Mouse (Mus musculus) neural tube, embryonic 12.5 days (tissue): ENCODE data around the gene Pvr. TPM values are rescaled to one million over a fixed set of nuclear protein-coding genes. Genes with fewer than 3 reads are reported as not detected.

ENCODE experiments used
- ATAC-seq: fragments of 200-750 bp; cut with Nextera tagmentation; 2 replicates; pipeline ENCODE4 v1.8.0; 2017; ENCODE audit warnings: low read depth, mild to moderate bottlenecking, moderate TSS enrichment, moderate library complexity; ENCODE audit not compliant: low FRiP score
- H3K27ac ChIP-seq: fragments of 300-500 bp; sonication (generic); 2 replicates; pipeline ENCODE4 v1.5.1; 2016
- H3K27me3 ChIP-seq: fragments of 300-500 bp; sonication (generic); replicated peaks from 2 replicates; pipeline ENCODE4 v1.6.1; 2016; ENCODE audit warnings: mild to moderate bottlenecking
- H3K36me3 ChIP-seq: fragments of 300-500 bp; sonication (generic); 2 replicates; pipeline ENCODE4 v1.6.1; 2016; ENCODE audit warnings: mild to moderate bottlenecking
- H3K4me1 ChIP-seq: fragments of 300-500 bp; sonication (generic); 2 replicates; pipeline ENCODE4 v1.6.1; 2016
- H3K4me2 ChIP-seq: fragments of 300-500 bp; sonication (generic); replicated peaks from 2 replicates; pipeline ENCODE4 v1.6.1; 2016; ENCODE audit warnings: mild to moderate bottlenecking
- H3K4me3 ChIP-seq: fragments of 300-500 bp; sonication (generic); 2 replicates; pipeline ENCODE4 v1.5.1; 2016
- H3K9ac ChIP-seq: fragments of 300-500 bp; sonication (generic); 2 replicates; pipeline ENCODE4 v1.6.1; 2016; ENCODE audit warnings: mild to moderate bottlenecking
- H3K9me3 ChIP-seq: fragments of 300-500 bp; sonication (generic); 2 replicates; pipeline ENCODE4 v1.6.1; 2016; ENCODE audit warnings: mild to moderate bottlenecking
- WGBS: fragments of 180-500 bp; shearing (Covaris S2); methylation state at CpG from one replicate; pipeline ENCODE4 v1.1.7; 2016; 5-methylcytosine and 5-hydroxymethylcytosine counted together
- polyA plus RNA-seq: library from polyadenylated mRNA; unstranded; fragments of >200 nt; fragmentation: Nextera tagmentation; extraction: Ambion mirVana; gene quantifications from 2 replicates; pipeline ENCODE4 v1.2.1, GENCODE M21; 2016

Gene Pvr
- 5.9 and 6.8 TPM in 2 replicates for polyA plus RNA-seq

DNA sequence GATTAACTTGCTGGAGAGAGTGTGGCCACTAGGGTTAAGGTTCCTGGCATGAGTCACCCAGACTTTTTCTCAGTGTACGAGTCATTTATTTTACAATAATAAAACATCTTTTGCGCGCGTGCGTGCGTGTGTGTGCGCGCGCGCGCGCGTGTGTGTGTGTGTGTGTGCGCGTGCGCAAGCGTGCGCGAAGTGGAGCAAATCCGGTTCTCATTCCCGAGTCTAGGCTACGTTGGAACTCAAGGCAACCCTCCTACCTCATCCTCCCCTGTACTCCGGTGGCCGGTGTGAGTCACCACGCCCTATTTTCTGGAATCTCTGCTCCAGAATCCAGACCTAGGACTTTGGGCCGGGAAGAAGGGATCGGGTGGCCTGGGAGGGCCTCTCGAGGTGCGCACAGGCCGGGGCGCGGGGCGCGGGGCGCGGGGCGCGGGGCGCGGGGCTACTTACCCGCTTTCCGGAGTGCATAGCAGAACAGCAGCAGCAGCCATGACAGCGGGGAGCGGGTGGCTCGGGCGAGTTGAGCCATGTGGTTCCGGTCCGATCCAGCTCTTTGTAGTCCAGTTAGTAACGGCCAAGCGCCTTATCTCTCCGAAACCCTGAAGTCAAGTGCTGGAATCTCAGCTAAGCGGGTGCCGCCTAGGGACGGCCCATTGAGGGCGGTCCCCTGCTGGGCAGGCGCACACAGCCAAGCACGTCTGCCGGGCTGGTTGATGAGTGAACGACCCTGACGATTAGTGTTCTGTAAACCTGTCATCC lies at the start of gene Pvr:
Pvr (minus strand) TSS at position 655 of the 756 bp plus-strand sequence.
- WGBS, result under 1% methylated on average over 60 of the region's 60 CpGs
- Histone ChIP-seq H3K4me1 (no peaks in the 10 kb centered on the region; the same call in 1 of the 2 replicates), H3K9me3 (no peaks in the 10 kb centered on the region), H3K27ac (0 out of 2 replicates have a peak within 1 kb of the TSS, but pooled peaks have one; percentile 60), H3K9ac (peak within 1 kb of the TSS; percentile 67), H3K36me3 (peaks cover 10% of the 10 kb centered on the region; the same call in 1 of the 2 replicates), H3K27me3 (no peaks in the 10 kb centered on the region), H3K4me3 (peak within 1 kb of the TSS; percentile 56), H3K4me2 (peak within 1 kb of the TSS; percentile 68)
- peak; percentile 84 for ATAC-seq

GRCm38 (mm10) chr7:19970196-19970595 lies 49.2 kb upstream of the Pvr start:
- no peak overlapping the region for H3K4me3 ChIP-seq
- no peaks in the 10 kb centered on the region for H3K27me3 ChIP-seq
- no peaks in the 10 kb centered on the region for H3K4me1 ChIP-seq
- no peak overlapping the region for H3K4me2 ChIP-seq
- H3K9ac ChIP-seq, result no peak overlapping the region
- ATAC-seq, result no peak
- H3K27ac ChIP-seq, result no peak overlapping the region
- WGBS, result 93% methylated on average over 8 of the region's 8 CpGs
- H3K36me3 ChIP-seq, result no peaks in the 10 kb centered on the region
- H3K9me3 ChIP-seq, result peaks cover 24% of the 10 kb centered on the region

- Histone ChIP-seq H3K9ac (no peak overlapping the region), H3K4me3 (no peak overlapping the region), H3K36me3 (no peaks in the 10 kb centered on the region), H3K9me3 (peaks cover 19% of the 10 kb centered on the region), H3K27ac (no peak overlapping the region), H3K27me3 (no peaks in the 10 kb centered on the region), H3K4me1 (no peaks in the 10 kb centered on the region), H3K4me2 (no peak overlapping the region)
- 95% methylated on average over 4 of the region's 4 CpGs for WGBS
- no peak for ATAC-seq
These were observed 48.7 kb upstream of the Pvr start for GRCm38 (mm10) chr7:19969541-19970090.

DNA sequence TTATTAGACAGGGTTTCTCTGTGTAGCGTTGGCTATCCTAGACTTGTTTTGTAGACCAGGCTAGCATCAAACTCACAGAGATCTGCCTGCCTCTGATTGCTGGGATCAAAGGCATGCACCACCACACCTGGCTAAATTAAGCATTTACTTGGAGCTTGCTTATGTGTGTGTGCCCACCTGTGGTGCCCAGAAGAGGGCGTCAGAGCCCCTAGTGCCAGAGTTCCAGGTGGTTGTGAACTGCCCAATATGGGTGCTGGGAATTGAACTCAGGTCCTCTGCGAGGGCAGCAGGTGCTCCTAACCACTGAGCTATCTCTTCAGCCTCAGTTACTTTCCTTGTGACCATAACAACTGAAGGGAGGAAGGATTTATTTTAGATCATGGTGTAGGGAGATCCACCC lies 48.1 kb upstream of the Pvr start:
- Histone ChIP-seq H3K9me3 (peaks cover 19% of the 10 kb centered on the region), H3K4me1 (no peaks in the 10 kb centered on the region), H3K27me3 (no peaks in the 10 kb centered on the region), H3K36me3 (no peaks in the 10 kb centered on the region), H3K4me2 (no peak overlapping the region), H3K4me3 (no peak overlapping the region), H3K27ac (no peak overlapping the region), H3K9ac (no peak overlapping the region)
- no peak for ATAC-seq
- WGBS, result 76% methylated on average over 3 of the region's 3 CpGs

DNA sequence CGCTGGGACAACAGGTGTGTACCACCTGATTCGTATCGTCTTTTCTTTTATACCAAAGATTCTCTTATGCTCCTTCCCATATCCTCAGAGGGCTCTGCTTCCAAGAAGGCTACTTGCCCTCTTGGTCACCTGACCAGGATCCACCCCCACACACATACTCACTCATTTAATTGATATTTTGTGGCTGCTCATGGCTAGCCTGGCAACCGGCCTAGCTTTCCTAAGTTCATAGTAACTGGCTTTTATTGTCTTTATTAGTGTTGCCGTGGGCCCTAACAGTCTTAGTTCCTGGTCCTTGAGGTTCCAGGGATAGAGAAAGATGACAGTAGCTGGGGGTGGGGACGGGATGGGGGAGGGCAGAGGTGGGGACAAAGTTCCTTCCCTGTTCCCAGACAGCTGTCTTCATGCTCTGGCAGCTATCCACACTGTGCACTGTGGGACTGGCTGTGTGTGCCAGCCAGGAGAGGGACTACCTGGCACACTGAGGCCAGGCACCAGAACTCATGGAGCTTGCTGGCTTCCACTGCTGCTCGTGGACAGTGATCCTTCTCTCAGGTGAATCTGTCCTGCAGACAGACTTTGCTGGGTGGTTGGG lies 44.1 kb upstream of the Pvr start, which contains the start of gene Ceacam20:
Ceacam20 (plus strand) TSS at position 428 of the 595 bp plus-strand sequence.
- no peaks in the 10 kb centered on the region for H3K4me1 ChIP-seq
- 85% methylated on average over 7 of the region's 7 CpGs for WGBS

GRCm38 (mm10) chr7:19962423-19962822 lies 41.5 kb upstream of the Pvr start:
- no peak overlapping the region for H3K27ac ChIP-seq
- no peaks in the 10 kb centered on the region for H3K4me1 ChIP-seq
- no peak for ATAC-seq
- no peaks in the 10 kb centered on the region for H3K27me3 ChIP-seq
- H3K9ac ChIP-seq, result no peak overlapping the region
- no peaks in the 10 kb centered on the region for H3K9me3 ChIP-seq
- no peak overlapping the region for H3K4me2 ChIP-seq
- no peaks in the 10 kb centered on the region for H3K36me3 ChIP-seq
- 72% methylated on average over 1 of the region's 1 CpGs for WGBS
- no peak overlapping the region for H3K4me3 ChIP-seq

More for the DNA sequence above, 44.1 kb upstream of the Pvr start, which contains the start of gene Ceacam20:
- Histone ChIP-seq H3K9ac (no peak within 1 kb of the TSS), H3K36me3 (no peaks in the 10 kb centered on the region), H3K4me3 (no peak within 1 kb of the TSS), H3K27ac (no peak within 1 kb of the TSS), H3K4me2 (no peak within 1 kb of the TSS), H3K27me3 (no peaks in the 10 kb centered on the region), H3K9me3 (peaks cover 7% of the 10 kb centered on the region)
- no peak for ATAC-seq

DNA sequence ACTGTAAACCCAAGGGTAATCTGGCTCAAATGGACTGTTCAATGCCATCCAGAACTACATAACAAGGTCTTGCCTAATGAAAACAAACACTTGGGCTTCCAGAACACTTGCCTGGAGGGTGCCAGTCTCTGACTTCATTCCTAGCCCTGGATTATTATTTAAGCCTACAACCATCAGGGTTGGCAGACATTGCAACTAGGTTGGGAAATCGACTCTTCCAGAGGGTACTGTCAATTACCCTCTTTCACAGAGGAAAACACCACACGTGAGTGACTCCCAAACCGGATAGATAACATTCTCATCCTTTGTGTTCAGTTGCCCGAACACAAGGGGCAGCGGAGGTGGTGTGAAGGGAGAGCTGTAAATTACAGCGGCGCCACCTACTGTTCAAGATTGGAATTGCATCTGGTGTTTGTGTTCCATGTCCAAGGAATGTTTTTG lies 35.4 kb upstream of the Pvr start:
- Histone ChIP-seq H3K4me3 (no peak overlapping the region), H3K27ac (no peak overlapping the region), H3K4me1 (no peaks in the 10 kb centered on the region), H3K36me3 (no peaks in the 10 kb centered on the region), H3K4me2 (no peak overlapping the region), H3K9me3 (no peaks in the 10 kb centered on the region), H3K27me3 (no peaks in the 10 kb centered on the region), H3K9ac (no peak overlapping the region)
- peak; percentile 48; the same call in 1 of the 2 replicates for ATAC-seq
- WGBS, result 2% methylated on average over 7 of the region's 7 CpGs

DNA sequence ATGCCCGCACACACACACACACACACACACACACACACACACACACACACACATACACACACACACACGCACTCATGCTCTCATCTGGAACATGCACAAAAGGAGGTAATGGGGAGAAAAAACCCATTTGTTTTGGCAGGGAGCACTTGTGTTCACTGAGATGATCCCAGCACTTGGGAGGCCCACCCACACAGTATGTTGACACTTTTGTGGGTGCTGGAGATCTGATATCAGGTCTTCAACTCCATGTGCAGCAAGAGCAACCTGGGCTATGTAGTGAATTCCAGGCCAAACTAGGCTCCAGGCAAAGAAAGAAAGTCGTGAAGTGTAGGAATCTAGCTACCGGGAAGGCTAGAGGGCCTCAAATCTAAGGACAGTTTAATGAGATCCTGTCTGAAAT lies 34.9 kb upstream of the Pvr start:
- no peaks in the 10 kb centered on the region for H3K4me1 ChIP-seq
- H3K27me3 ChIP-seq, result no peaks in the 10 kb centered on the region
- H3K4me2 ChIP-seq, result no peak overlapping the region
- H3K36me3 ChIP-seq, result no peaks in the 10 kb centered on the region
- H3K9ac ChIP-seq, result no peak overlapping the region
- no peak overlapping the region for H3K4me3 ChIP-seq
- 75% methylated on average over 4 of the region's 4 CpGs for WGBS
- ATAC-seq, result no peak
- H3K27ac ChIP-seq, result no peak overlapping the region
- H3K9me3 ChIP-seq, result no peaks in the 10 kb centered on the region

- H3K4me1 ChIP-seq, result no peaks in the 10 kb centered on the region
- no peaks in the 10 kb centered on the region for H3K27me3 ChIP-seq
- no peak overlapping the region for H3K4me3 ChIP-seq
- no peak overlapping the region for H3K4me2 ChIP-seq
- H3K9ac ChIP-seq, result no peak overlapping the region
- WGBS, result 41% methylated on average over 9 of the region's 9 CpGs
- ATAC-seq, result no peak
- no peak overlapping the region for H3K27ac ChIP-seq
- no peaks in the 10 kb centered on the region for H3K9me3 ChIP-seq
- H3K36me3 ChIP-seq, result no peaks in the 10 kb centered on the region
These were observed 32.1 kb upstream of the Pvr start for GRCm38 (mm10) chr7:19953054-19953453.

- H3K27ac ChIP-seq, result no peak overlapping the region
- H3K4me3 ChIP-seq, result no peak overlapping the region
- no peaks in the 10 kb centered on the region for H3K27me3 ChIP-seq
- no peaks in the 10 kb centered on the region for H3K9me3 ChIP-seq
- H3K36me3 ChIP-seq, result no peaks in the 10 kb centered on the region
- WGBS, result 60% methylated on average over 10 of the region's 10 CpGs
- H3K4me1 ChIP-seq, result no peaks in the 10 kb centered on the region
- H3K9ac ChIP-seq, result no peak overlapping the region
- no peak overlapping the region for H3K4me2 ChIP-seq
- 0 out of 2 replicates have a peak, but pooled peaks have one; percentile 30 for ATAC-seq
These were observed 31.5 kb upstream of the Pvr start for GRCm38 (mm10) chr7:19952320-19952986.

GRCm38 (mm10) chr7:19950589-19950988 lies 29.6 kb upstream of the Pvr start, which contains the start of gene Igsf23:
TSS of gene Igsf23 (minus strand) at chr7:19950756.
- Histone ChIP-seq H3K9me3 (no peaks in the 10 kb centered on the region), H3K36me3 (no peaks in the 10 kb centered on the region), H3K9ac (no peak within 1 kb of the TSS), H3K4me3 (no peak within 1 kb of the TSS), H3K27me3 (no peaks in the 10 kb centered on the region), H3K4me2 (no peak within 1 kb of the TSS), H3K27ac (no peak within 1 kb of the TSS), H3K4me1 (no peaks in the 10 kb centered on the region)
- no peak for ATAC-seq
- WGBS, result 62% methylated on average over 9 of the region's 9 CpGs

DNA sequence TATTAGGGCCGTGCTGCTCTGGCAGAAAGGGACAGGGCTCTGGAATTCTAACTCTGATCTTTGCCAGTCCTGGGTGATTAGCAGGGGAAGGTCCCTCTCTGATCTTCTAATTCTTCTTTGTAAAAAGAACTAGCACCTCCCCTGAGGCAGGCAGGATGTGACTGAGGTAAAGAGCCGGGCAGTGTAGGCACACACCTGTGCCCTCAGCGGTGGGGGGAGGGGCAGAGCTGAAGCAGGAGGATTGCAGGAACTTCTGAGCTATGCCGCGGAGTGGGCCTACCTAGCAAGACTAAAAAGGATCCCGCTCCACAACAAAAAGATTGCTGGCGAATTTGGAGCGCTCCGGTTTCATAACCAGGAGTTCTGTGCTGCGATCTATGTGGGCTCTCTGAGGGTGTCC lies 29.0 kb upstream of the Pvr start:
- H3K9ac ChIP-seq, result no peak overlapping the region
- no peaks in the 10 kb centered on the region for H3K36me3 ChIP-seq
- no peaks in the 10 kb centered on the region for H3K4me1 ChIP-seq
- ATAC-seq, result no peak
- H3K4me2 ChIP-seq, result no peak overlapping the region
- no peaks in the 10 kb centered on the region for H3K9me3 ChIP-seq
- H3K4me3 ChIP-seq, result no peak overlapping the region
- 63% methylated on average over 10 of the region's 10 CpGs for WGBS
- no peak overlapping the region for H3K27ac ChIP-seq
- no peaks in the 10 kb centered on the region for H3K27me3 ChIP-seq
